Mouse (Mus musculus) lung, adult 2 months (tissue): Measurements from ENCODE around the gene Itk.

Source experiments
- CTCF ChIP-seq: fragments of 200-500 bp; IDR thresholded peaks from 2 replicates; pipeline ENCODE4 v1.5.1; 2011; ENCODE audit warnings: mild to moderate bottlenecking, low read length, control low read depth; ENCODE audit not compliant: insufficient read depth
- POLR2A ChIP-seq: fragments of 200-500 bp; IDR thresholded peaks from 2 replicates; pipeline ENCODE4 v1.6.1; 2011; ENCODE audit warnings: low read depth, mild to moderate bottlenecking, control low read depth, low read length, borderline replicate concordance; ENCODE audit errors: extremely low read depth

GRCm38 (mm10) chr11:46430123-46430522, 40.8 kb upstream of the Itk start:
- no peak for TF ChIP-seq CTCF
- TF ChIP-seq POLR2A = no peak
